14 mouse cellular contexts compared by ENCODE assay signal in genomic region chr7:68103178-68103530, GRCm38 (mm10).
DNase-seq lines count a peak whose midpoint lies in the region; ATAC-seq lines count a peak whose summit lies in the region.
"Had no signal": no experiment of that assay in that cellular context is flagged by ENCODE, and none has a peak within 500 bp of the region (broad histone marks: within the 10 kb centered on the region; RNA-seq: fewer than 3 reads in every experiment).

No protein-coding gene starts in this region.

- no peak overlapping the region for H3K27ac ChIP-seq in hindbrain, embryonic 15.5 days (replicated peaks)
- no peak overlapping the region for H3K27ac ChIP-seq in hindbrain, embryonic 13.5 days
- H3K27ac ChIP-seq in midbrain, embryonic 11.5 days (ENCODE audit: low read depth, low read length) = no peak overlapping the region
- H3K27ac ChIP-seq: embryonic facial prominence, embryonic 15.5 days; liver, embryonic 14.5 days; macrophage had no signal

- 39% methylated on average over 2 of the region's 2 CpGs for WGBS in hindbrain, embryonic 15.5 days
- 45% methylated on average over 2 of the region's 2 CpGs for WGBS in hindbrain, embryonic 13.5 days
- WGBS in midbrain, embryonic 11.5 days = 61% methylated on average over 2 of the region's 2 CpGs

- ATAC-seq in hindbrain, embryonic 15.5 days (ENCODE audit: low FRiP score, low read depth) = no peak
- ATAC-seq in hindbrain, embryonic 13.5 days (ENCODE audit: low FRiP score) = no peak
- ATAC-seq in hematopoietic stem cell, adult 5-6 weeks (replicated peaks in 1 of 2; ENCODE audit: insufficient read depth in 1 of 2, low FRiP score in 2 of 2, low TSS enrichment in 1 of 2, low read depth in 1 of 2, poor library complexity in 2 of 2, severe bottlenecking in 2 of 2) = peak; percentile 31 to 33; a peak in 2 of 4 replicates
- ATAC-seq in midbrain, embryonic 11.5 days (ENCODE audit: low FRiP score) = no peak

- no peaks in the 10 kb centered on the region for H3K9me3 ChIP-seq in hindbrain, embryonic 15.5 days
- no peaks in the 10 kb centered on the region for H3K9me3 ChIP-seq in hindbrain, embryonic 13.5 days
- H3K9me3 ChIP-seq in midbrain, embryonic 11.5 days (ENCODE audit: control insufficient read depth, low read length) = no peaks in the 10 kb centered on the region
- H3K9me3 ChIP-seq: embryonic facial prominence, embryonic 15.5 days; hindbrain, embryonic 10.5 days; midbrain, embryonic 15.5 days had no signal

- no peak overlapping the region for H3K4me3 ChIP-seq in hindbrain, embryonic 15.5 days
- H3K4me3 ChIP-seq in hindbrain, embryonic 13.5 days = no peak overlapping the region
- H3K4me3 ChIP-seq in midbrain, embryonic 11.5 days (ENCODE audit: low read depth, low read length) = no peak overlapping the region
- H3K4me3 ChIP-seq: embryonic facial prominence, embryonic 15.5 days; hindbrain, embryonic 10.5 days; midbrain, embryonic 15.5 days had no signal

- no peaks in the 10 kb centered on the region for H3K27me3 ChIP-seq in hindbrain, embryonic 15.5 days
- H3K27me3 ChIP-seq in hindbrain, embryonic 13.5 days = no peaks in the 10 kb centered on the region
- no peaks in the 10 kb centered on the region for H3K27me3 ChIP-seq in midbrain, embryonic 11.5 days (ENCODE audit: control insufficient read depth, insufficient read depth, low read length)
- H3K27me3 ChIP-seq: embryonic facial prominence, embryonic 15.5 days; midbrain, embryonic 15.5 days had no signal

- peak overlapping the region; percentile 15; the same call in 1 of the 2 replicates for H3K4me2 ChIP-seq in hindbrain, embryonic 15.5 days
- no peak overlapping the region for H3K4me2 ChIP-seq in hindbrain, embryonic 13.5 days
- no peak overlapping the region for H3K4me2 ChIP-seq in midbrain, embryonic 11.5 days
- H3K4me2 ChIP-seq: embryonic facial prominence, embryonic 15.5 days; heart, embryonic 11.5 days; midbrain, embryonic 15.5 days had no signal

- no peaks in the 10 kb centered on the region for H3K36me3 ChIP-seq in hindbrain, embryonic 15.5 days
- no peaks in the 10 kb centered on the region for H3K36me3 ChIP-seq in hindbrain, embryonic 13.5 days
- no peaks in the 10 kb centered on the region for H3K36me3 ChIP-seq in midbrain, embryonic 11.5 days (ENCODE audit: control insufficient read depth, insufficient read depth, low read length)
- H3K36me3 ChIP-seq: embryonic facial prominence, embryonic 15.5 days; hindbrain, embryonic 10.5 days; midbrain, embryonic 15.5 days had no signal

- no peak overlapping the region for H3K9ac ChIP-seq in hindbrain, embryonic 15.5 days
- no peak overlapping the region for H3K9ac ChIP-seq in hindbrain, embryonic 13.5 days
- H3K9ac ChIP-seq in midbrain, embryonic 11.5 days (ENCODE audit: low read length) = no peak overlapping the region
- H3K9ac ChIP-seq: embryonic facial prominence, embryonic 15.5 days; liver, embryonic 14.5 days; midbrain, embryonic 15.5 days had no signal

- peaks cover 24% of the 10 kb centered on the region for H3K4me1 ChIP-seq in hindbrain, embryonic 15.5 days (replicated peaks)
- peaks cover 24% of the 10 kb centered on the region for H3K4me1 ChIP-seq in hindbrain, embryonic 13.5 days (replicated peaks)
- H3K4me1 ChIP-seq in midbrain, embryonic 11.5 days (ENCODE audit: control insufficient read depth, insufficient read depth, low read length) = 0 out of 2 replicates have a peak, but pooled peaks cover 3% of the 10 kb centered on the region

- peak; percentile 27 for DNase-seq in thymus, postnatal 14 days
- DNase-seq in thymus, adult 18-20 months = no peak
- no peak for DNase-seq in ovary, postnatal 36 days (ENCODE audit: low spot score)
- DNase-seq in midbrain, embryonic 11.5 days (ENCODE audit: low spot score, missing footprints) = no peak
- DNase-seq: kidney, adult 11 months had no signal

Comparison
In these comparisons a context has a peak if more than half of its experiments do, and no peak if none do; other contexts are left out.
1. ATAC-seq: peak in hematopoietic stem cell, adult 5-6 weeks (2 of 2); none in hindbrain, embryonic 15.5 days (single experiment), hindbrain, embryonic 13.5 days (single experiment) and midbrain, embryonic 11.5 days (single experiment).